Mouse (Mus musculus): ENCODE data around the gene Nmral1. TPM values are rescaled to one million over a fixed set of nuclear protein-coding genes. Genes with fewer than 3 reads are reported as not detected.
"Not testable (repeated sequence)": the region's sequence is repeated elsewhere in the genome, so short reads cannot be mapped to it uniquely, and the experiment has no call there.

Nmral1 gene
- polyA plus RNA-seq, 1 experiment from 2014 or later: 6.3 TPM

DNA sequence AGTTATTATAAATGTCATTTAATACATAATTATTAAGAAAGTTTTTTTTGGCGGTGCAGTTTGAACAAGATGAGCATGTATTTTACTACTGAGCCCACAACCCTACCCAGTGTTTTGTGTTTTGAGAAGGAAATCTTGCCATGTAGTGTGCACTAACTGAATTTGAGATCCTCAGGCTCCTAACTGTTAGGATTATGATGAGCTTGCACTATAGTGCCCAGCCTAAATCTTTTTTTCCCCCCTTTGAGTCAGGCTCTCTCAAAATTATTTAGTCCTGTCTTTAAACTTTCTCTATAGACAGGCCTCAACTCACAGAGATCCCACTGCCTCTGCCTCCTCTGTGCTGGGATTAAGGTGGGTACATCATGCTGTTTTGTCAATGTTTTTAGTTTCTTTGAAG, 8.4 kb upstream of the Nmral1 start:
- Histone ChIP-seq H3K79me2 (ENCODE audit: inconsistent target) (peaks cover 64% of the 10 kb centered on the region), H3K36me3 (ENCODE audit: inconsistent target) (no peaks in the 10 kb centered on the region), H3K4me3 (ENCODE audit: inconsistent target) (peak overlapping the region; percentile 88), H3K27ac (peak overlapping the region; percentile 81)
- no CpG with 5 or more reads among the region's 1 CpGs for WGBS (ENCODE audit: missing documents)

DNA sequence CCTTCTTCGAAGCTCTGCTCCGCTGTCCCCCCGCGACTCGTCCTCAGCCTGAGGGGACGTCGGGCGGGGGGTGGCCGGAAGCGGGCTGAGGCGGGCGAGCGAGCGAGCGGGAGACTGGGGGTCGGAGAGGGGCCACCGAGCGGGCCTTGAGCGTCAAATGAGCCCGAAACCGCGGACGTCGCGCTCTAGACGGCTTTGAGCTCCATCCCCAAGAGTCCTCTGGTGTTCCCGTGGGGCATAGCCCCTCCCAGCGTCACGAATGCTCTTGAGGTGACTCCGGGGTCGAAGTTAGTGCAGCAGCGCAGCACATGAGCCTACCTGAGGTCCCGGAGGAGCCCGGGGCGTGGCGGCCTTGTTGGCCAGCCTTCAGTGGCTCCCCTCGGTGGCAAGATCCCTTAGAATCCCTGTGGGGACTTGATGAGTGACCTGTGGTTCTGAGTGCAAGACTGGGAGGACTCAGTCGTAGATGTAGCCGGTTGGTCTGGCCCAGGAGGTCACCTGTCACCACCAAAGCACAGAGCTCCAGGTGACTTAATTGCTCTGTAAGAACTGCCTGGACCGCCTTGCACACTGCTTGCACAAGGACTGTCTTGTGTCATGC, 7.5 kb upstream of the Nmral1 start:
- H3K4me3 ChIP-seq (ENCODE audit: inconsistent target): peak overlapping the region; percentile 88
- peak overlapping the region; percentile 81 for H3K27ac ChIP-seq
- WGBS (ENCODE audit: missing documents): under 1% methylated on average over 36 of the region's 40 CpGs
- peaks cover 55% of the 10 kb centered on the region for H3K79me2 ChIP-seq (ENCODE audit: inconsistent target)
- no peaks in the 10 kb centered on the region for H3K36me3 ChIP-seq (ENCODE audit: inconsistent target)

- H3K27ac ChIP-seq: peak within 1 kb of the TSS; percentile 81
- 5% methylated on average over 35 of the region's 35 CpGs for WGBS (ENCODE audit: missing documents)
Observed at GRCm38 (mm10) chr16:4725780-4726527, 6.8 kb upstream of the Nmral1 start, which contains the start of gene Hmox2. TSS of gene Hmox2 (plus strand) at chr16:4726361.

GRCm38 (mm10) chr16:4725266-4725665, 6.1 kb upstream of the Nmral1 start:
- Histone ChIP-seq H3K36me3 (ENCODE audit: inconsistent target) (no peaks in the 10 kb centered on the region), H3K4me3 (ENCODE audit: inconsistent target) (no peak overlapping the region), H3K27ac (peak overlapping the region; percentile 81), H3K79me2 (ENCODE audit: inconsistent target) (peaks cover 41% of the 10 kb centered on the region)
- WGBS (ENCODE audit: missing documents): 82% methylated on average over 4 of the region's 4 CpGs

More at GRCm38 (mm10) chr16:4725780-4726527, 6.8 kb upstream of the Nmral1 start, which contains the start of gene Hmox2:
- Histone ChIP-seq H3K79me2 (ENCODE audit: inconsistent target) (peaks cover 48% of the 10 kb centered on the region), H3K36me3 (ENCODE audit: inconsistent target) (no peaks in the 10 kb centered on the region), H3K4me3 (ENCODE audit: inconsistent target) (peak within 1 kb of the TSS; percentile 88)

DNA sequence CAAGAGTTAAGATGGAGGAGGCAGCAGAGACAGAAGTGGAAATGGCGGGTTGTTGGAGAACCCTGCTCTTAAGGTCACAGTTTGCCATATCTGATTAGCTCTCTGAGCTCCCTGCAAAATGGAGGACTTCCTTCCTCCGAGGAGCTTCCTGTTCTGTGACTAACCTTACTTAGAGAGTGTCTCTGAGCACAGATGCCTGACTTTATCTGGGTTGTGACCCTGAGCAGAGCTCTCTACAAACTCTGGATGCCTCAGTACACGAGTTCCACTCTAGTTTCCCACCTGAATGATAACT, 3.7 kb upstream of the Nmral1 start:
- no peak overlapping the region for H3K4me3 ChIP-seq (ENCODE audit: inconsistent target)
- H3K27ac ChIP-seq: peak overlapping the region; percentile 99
- 19% methylated on average over 3 of the region's 3 CpGs for WGBS (ENCODE audit: missing documents)
- H3K36me3 ChIP-seq (ENCODE audit: inconsistent target): no peaks in the 10 kb centered on the region
- peaks cover 28% of the 10 kb centered on the region for H3K79me2 ChIP-seq (ENCODE audit: inconsistent target)

GRCm38 (mm10) chr16:4722128-4722914, 3.2 kb upstream of the Nmral1 start:
- 10% methylated on average over 7 of the region's 7 CpGs for WGBS (ENCODE audit: missing documents)
- H3K36me3 ChIP-seq (ENCODE audit: inconsistent target): no peaks in the 10 kb centered on the region
- H3K4me3 ChIP-seq (ENCODE audit: inconsistent target): peak overlapping the region; percentile 19
- H3K79me2 ChIP-seq (ENCODE audit: inconsistent target): peaks cover 26% of the 10 kb centered on the region
- peak overlapping the region; percentile 99 for H3K27ac ChIP-seq

- Histone ChIP-seq H3K79me2 (ENCODE audit: inconsistent target) (peaks cover 14% of the 10 kb centered on the region), H3K4me3 (ENCODE audit: inconsistent target) (peak overlapping the region; percentile 77), H3K36me3 (ENCODE audit: inconsistent target) (peaks cover 17% of the 10 kb centered on the region; the same call in 1 of the 2 replicates), H3K27ac (no peak overlapping the region)
- WGBS (ENCODE audit: missing documents): 70% methylated on average over 3 of the region's 3 CpGs
Observed at GRCm38 (mm10) chr16:4717866-4718265, 1.3 kb downstream of the Nmral1 start.

- Histone ChIP-seq H3K36me3 (ENCODE audit: inconsistent target) (peaks cover 25% of the 10 kb centered on the region), H3K27ac (no peak overlapping the region)
- 95% methylated on average over 17 of the region's 17 CpGs for WGBS (ENCODE audit: missing documents)
Observed at GRCm38 (mm10) chr16:4713861-4714710, 5.1 kb downstream of the Nmral1 start.

DNA sequence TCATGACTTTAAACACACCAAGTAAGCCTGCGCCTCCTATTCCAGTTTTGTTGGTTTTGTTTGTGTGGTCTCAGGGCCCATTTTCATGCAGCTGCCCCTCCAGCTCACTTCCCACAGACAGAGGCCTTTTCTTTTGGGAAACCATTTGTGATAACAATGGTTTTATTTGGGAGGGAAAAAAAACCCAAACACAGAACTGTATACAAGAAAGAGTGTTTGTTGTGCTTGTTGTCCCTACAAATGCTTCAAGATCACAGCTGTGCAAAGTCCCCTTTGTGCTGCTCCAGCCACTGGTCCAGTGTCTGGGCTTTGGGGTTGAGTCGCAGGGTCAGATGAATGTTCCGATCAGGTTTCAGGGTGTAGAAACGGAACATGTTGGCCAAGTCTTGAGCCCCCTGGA, 8.0 kb downstream of the Nmral1 start:
- no peak overlapping the region for H3K4me3 ChIP-seq (ENCODE audit: inconsistent target)
- peaks cover 37% of the 10 kb centered on the region for H3K36me3 ChIP-seq (ENCODE audit: inconsistent target)
- no peak overlapping the region for H3K27ac ChIP-seq
- WGBS (ENCODE audit: missing documents): 91% methylated on average over 4 of the region's 4 CpGs
- no peaks in the 10 kb centered on the region for H3K79me2 ChIP-seq (ENCODE audit: inconsistent target)

More at GRCm38 (mm10) chr16:4713861-4714710, 5.1 kb downstream of the Nmral1 start:
- peaks cover 14% of the 10 kb centered on the region for H3K79me2 ChIP-seq (ENCODE audit: inconsistent target)
- H3K4me3 ChIP-seq (ENCODE audit: inconsistent target): no peak overlapping the region

- H3K27ac ChIP-seq: no peak overlapping the region
- WGBS (ENCODE audit: missing documents): 88% methylated on average over 4 of the region's 4 CpGs
- peaks cover 65% of the 10 kb centered on the region for H3K36me3 ChIP-seq (ENCODE audit: inconsistent target)
- no peak overlapping the region for H3K4me3 ChIP-seq (ENCODE audit: inconsistent target)
- H3K79me2 ChIP-seq (ENCODE audit: inconsistent target): no peaks in the 10 kb centered on the region
Observed at GRCm38 (mm10) chr16:4705541-4705940, 13.6 kb downstream of the Nmral1 start.

- no peak overlapping the region for H3K4me3 ChIP-seq (ENCODE audit: inconsistent target)
- whole genome bisulfite sequencing (ENCODE audit: missing documents): 100% methylated on average over 1 of the region's 1 CpGs
- H3K79me2 ChIP-seq (ENCODE audit: inconsistent target): no peaks in the 10 kb centered on the region
- peaks cover 79% of the 10 kb centered on the region for H3K36me3 ChIP-seq (ENCODE audit: inconsistent target)
- H3K27ac ChIP-seq: no peak overlapping the region
Observed at GRCm38 (mm10) chr16:4702646-4703045, 16.5 kb downstream of the Nmral1 start.

DNA sequence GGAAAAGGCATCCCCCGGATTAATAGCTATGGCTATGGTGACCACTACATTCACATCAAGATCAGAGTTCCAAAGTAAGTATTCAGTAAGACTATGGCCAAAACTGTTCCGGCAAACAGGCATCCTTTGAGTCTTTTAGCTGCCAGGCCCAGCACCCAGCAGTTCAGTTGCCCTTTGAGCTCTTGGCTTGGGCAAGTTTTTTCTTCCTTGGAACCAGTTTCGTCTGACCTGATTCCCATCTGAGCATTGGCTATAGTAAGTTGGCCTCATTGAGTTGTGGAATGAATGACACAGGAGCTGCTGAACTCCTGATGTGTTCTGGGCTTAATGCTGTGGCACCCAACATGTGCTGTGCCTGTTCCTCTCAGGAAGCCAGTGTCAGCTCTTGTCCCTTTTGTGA, 17.9 kb downstream of the Nmral1 start:
- H3K36me3 ChIP-seq (ENCODE audit: inconsistent target): peaks cover 80% of the 10 kb centered on the region
- no peak overlapping the region for H3K4me3 ChIP-seq (ENCODE audit: inconsistent target)
- no peaks in the 10 kb centered on the region for H3K79me2 ChIP-seq (ENCODE audit: inconsistent target)
- WGBS (ENCODE audit: missing documents): 91% methylated on average over 3 of the region's 3 CpGs
- no peak overlapping the region for H3K27ac ChIP-seq

- H3K4me3 ChIP-seq (ENCODE audit: inconsistent target); H3K27ac ChIP-seq: not testable (repeated sequence)
- peaks cover 54% of the 10 kb centered on the region for H3K36me3 ChIP-seq (ENCODE audit: inconsistent target)
- peaks cover 18% of the 10 kb centered on the region for H3K79me2 ChIP-seq (ENCODE audit: inconsistent target)
- WGBS (ENCODE audit: missing documents): 97% methylated on average over 4 of the region's 4 CpGs
Observed at GRCm38 (mm10) chr16:4689371-4689770, 29.8 kb downstream of the Nmral1 start.

- H3K27ac ChIP-seq: peak overlapping the region; percentile 34; the same call in 1 of the 2 replicates
- H3K79me2 ChIP-seq (ENCODE audit: inconsistent target): peaks cover 24% of the 10 kb centered on the region
- H3K36me3 ChIP-seq (ENCODE audit: inconsistent target): peaks cover 17% of the 10 kb centered on the region
- peak overlapping the region; percentile 97 for H3K4me3 ChIP-seq (ENCODE audit: inconsistent target)
- WGBS (ENCODE audit: missing documents): 0% methylated on average over 9 of the region's 9 CpGs
Observed at GRCm38 (mm10) chr16:4684457-4684791, 34.7 kb downstream of the Nmral1 start.

Measured in macrophage (primary cell).